Mouse (Mus musculus): ENCODE measurements around the gene Atp8a2.

DNA sequence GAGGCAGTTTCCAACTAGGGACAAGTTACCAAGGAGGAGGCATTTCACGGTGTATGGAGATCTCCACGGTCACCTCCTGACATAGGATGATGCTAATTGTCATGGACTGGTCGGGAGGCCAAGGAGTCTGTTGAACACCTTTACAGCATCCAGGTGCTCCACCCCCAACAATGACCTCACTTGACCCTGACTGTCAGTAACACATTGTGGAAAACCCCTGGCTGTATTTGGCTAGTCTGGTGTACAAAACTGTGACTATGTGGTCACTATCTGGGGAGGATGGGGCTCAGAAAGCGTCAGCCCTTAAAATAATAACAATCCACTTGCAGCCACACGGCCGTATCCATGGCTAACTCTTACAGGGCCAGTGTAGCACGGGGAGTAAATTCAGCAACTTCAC lies 391.3 kb downstream of the Atp8a2 start:
- TF ChIP-seq CTCF (IDR thresholded peaks at IDR 0.05; ENCODE audit: extremely low read depth, insufficient read depth, low read length) = no peak
- TF ChIP-seq POLR2A (IDR thresholded peaks at IDR 0.05; ENCODE audit: extremely low read depth, insufficient read depth, low read length) = no peak
